Mouse (Mus musculus): ENCODE data around the gene 4430402I18Rik. TPM values are rescaled to one million over a fixed set of nuclear protein-coding genes. Genes with fewer than 3 reads are reported as not detected.

The 4430402I18Rik gene
- polyA plus RNA-seq, 1 experiment from 2014 or later, result 0.67 TPM

DNA sequence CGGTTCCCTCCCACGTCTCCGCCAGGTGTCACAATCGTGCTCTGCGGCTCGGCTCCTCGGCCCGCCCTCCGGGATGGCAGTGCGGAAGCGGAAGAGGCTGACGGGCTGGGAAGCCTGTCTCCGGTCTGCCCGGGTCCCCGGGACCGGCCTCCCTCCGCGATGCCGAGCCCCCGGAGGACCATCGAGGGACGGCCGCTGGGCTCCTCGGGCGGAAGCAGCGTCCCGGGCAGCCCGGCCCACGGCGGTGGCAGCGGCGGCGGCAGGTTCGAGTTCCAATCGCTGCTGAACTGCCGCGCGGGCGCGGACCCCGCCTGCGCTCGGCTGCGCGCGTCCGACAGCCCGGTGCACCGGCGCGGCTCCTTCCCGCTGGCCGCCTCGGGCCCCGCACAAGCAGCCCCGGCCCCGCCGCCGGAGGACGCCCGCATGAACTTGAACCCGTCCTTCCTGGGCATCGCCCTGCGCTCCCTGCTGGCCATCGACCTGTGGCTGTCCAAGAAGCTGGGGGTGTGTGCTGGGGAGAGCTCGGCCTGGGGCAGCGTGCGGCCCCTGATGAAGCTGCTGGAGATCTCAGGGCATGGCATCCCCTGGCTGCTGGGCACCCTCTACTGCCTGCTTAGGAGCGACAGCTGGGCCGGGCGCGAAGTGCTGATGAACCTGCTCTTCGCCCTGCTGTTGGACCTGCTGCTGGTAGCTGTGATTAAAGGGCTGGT, 3.6 kb downstream of the 4430402I18Rik start, which contains the start of gene Plpp6:
Gene Plpp6, plus strand, starts transcription at position 112 of the 710 bp plus-strand sequence.
- H3K9ac ChIP-seq (replicated peaks), result peak within 1 kb of the TSS; percentile 90
- peak within 1 kb of the TSS; percentile 84 for H3K27ac ChIP-seq
- ATAC-seq, result peak; percentile 89
- under 1% methylated on average over 65 of the region's 73 CpGs for WGBS
- peak within 1 kb of the TSS; percentile 73 for H3K4me2 ChIP-seq (replicated peaks)
- H3K9me3 ChIP-seq, result no peaks in the 10 kb centered on the region
- H3K36me3 ChIP-seq, result no peaks in the 10 kb centered on the region
- H3K4me3 ChIP-seq (replicated peaks), result peak within 1 kb of the TSS; percentile 83
- peaks cover 30% of the 10 kb centered on the region for H3K4me1 ChIP-seq (replicated peaks)
- peaks cover 11% of the 10 kb centered on the region; the same call in 1 of the 2 replicates for H3K27me3 ChIP-seq

DNA sequence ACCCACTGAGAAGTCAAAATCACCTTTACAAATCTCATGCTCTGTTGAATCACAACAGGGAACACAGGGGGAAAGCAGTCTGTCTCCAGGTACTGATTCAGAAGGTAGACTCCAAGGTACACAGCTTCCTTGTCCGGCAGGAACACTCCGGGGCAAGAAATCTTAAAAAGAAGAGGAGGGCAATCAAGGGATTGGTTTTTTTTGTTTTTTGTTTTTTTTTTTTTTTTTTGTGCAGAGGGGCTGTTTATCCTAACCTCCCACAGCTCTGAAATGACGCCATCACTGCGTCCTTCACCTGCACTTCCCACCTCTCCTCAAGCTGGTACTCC, 4.1 kb downstream of the 4430402I18Rik start:
- Histone ChIP-seq H3K9me3 (no peaks in the 10 kb centered on the region), H3K27ac (peak overlapping the region; percentile 84), H3K27me3 (peaks cover 11% of the 10 kb centered on the region; the same call in 1 of the 2 replicates), H3K9ac (replicated peaks) (peak overlapping the region; percentile 90), H3K4me2 (replicated peaks) (peak overlapping the region; percentile 73), H3K4me1 (replicated peaks) (peaks cover 30% of the 10 kb centered on the region), H3K36me3 (no peaks in the 10 kb centered on the region), H3K4me3 (replicated peaks) (peak overlapping the region; percentile 83)
- 9% methylated on average over 4 of the region's 4 CpGs for WGBS
- peak; percentile 6; the same call in 1 of the 2 replicates for ATAC-seq

DNA sequence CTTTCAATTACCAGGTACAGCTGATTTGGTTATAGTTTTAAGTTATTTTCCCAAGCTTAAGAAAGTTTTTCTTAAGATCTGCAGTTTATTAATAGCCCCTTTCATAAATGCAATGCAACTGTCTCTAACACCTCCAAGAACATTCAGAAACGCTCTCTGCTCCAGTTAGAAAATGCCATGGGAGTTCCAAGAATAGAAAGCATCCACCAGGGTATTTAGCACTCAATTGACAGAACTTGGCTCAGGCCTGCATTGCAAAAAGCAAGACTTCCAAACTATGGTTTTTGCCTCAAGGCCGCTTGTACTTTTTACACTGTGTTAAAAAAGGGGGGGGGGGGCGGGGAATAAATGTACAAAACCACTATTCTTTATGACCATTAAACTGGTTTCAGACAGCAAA, 4.5 kb downstream of the 4430402I18Rik start:
- H3K4me1 ChIP-seq (replicated peaks), result peaks cover 30% of the 10 kb centered on the region
- peaks cover 11% of the 10 kb centered on the region; the same call in 1 of the 2 replicates for H3K27me3 ChIP-seq
- no peaks in the 10 kb centered on the region for H3K9me3 ChIP-seq
- H3K36me3 ChIP-seq, result no peaks in the 10 kb centered on the region
- 59% methylated on average over 3 of the region's 3 CpGs for WGBS
- no peak overlapping the region for H3K9ac ChIP-seq (replicated peaks)
- ATAC-seq, result no peak
- peak overlapping the region; percentile 73 for H3K4me2 ChIP-seq (replicated peaks)
- H3K27ac ChIP-seq, result peak overlapping the region; percentile 84; the same call in 1 of the 2 replicates
- peak overlapping the region; percentile 83 for H3K4me3 ChIP-seq (replicated peaks)

DNA sequence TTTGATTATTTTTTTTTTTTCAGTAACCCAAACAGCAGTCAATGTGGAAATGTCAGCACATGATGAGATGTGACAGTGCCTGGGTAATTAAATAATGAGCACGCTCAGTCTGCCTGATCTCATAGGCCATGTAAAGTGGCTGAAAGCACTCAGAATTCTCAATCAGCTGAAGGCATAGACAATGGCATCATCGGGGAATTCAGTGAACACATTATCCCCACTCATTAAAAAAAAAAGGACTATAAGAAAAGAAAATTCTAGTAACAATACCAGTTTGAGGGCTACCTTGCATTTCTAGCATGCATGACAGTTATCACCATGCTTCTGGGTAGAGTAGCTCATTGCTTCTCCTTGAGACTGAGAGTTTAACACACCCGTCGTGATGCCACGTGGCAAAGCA, 16.3 kb downstream of the 4430402I18Rik start:
- Histone ChIP-seq H3K4me2 (replicated peaks) (no peak overlapping the region), H3K4me1 (replicated peaks) (no peaks in the 10 kb centered on the region), H3K27ac (no peak overlapping the region), H3K36me3 (no peaks in the 10 kb centered on the region), H3K4me3 (replicated peaks) (no peak overlapping the region), H3K9ac (replicated peaks) (no peak overlapping the region), H3K9me3 (no peaks in the 10 kb centered on the region), H3K27me3 (no peaks in the 10 kb centered on the region)
- WGBS, result 73% methylated on average over 5 of the region's 5 CpGs
- ATAC-seq, result no peak

DNA sequence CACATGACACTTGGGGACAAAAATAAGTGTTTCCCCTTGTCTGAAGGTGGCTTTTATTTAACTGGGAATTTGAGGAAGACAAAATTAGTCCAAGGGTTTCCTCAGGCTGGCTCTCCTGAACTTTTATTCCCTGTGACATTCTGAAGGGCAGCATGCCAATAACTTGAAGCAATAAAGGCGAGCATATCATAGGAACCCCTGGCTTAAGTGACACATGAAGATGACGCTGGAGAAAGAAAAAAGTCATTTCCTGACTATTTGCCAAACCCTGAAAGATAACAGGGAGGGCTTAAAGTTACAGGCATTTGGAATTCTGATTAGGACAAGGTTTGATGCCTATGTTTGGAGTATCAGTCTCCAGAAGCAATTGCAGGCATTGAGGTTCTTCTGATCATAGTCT, 20.3 kb downstream of the 4430402I18Rik start:
- 72% methylated on average over 2 of the region's 2 CpGs for WGBS

DNA sequence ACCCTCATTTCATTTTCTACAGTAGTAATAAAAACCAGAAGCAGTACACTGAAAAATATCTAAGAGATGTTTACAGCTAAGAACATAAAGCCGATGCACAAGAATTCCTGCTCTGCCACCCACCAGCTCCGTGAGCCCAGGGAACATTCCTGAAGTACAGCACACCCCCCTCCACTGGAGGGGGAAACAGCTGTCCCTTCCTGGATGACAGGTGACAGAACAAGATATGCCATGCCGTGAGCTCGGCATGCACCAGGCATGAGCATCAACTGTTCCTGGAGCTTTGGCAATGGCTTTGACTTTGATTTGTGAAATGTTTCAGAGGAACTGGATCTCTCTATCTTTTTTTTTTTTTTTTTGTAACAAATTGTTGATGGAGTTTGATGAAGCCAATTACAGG, 20.8 kb downstream of the 4430402I18Rik start:
- WGBS, result 82% methylated on average over 4 of the region's 4 CpGs
- Histone ChIP-seq H3K4me3 (replicated peaks) (no peak overlapping the region), H3K9ac (replicated peaks) (no peak overlapping the region)

More for the DNA sequence above, 20.3 kb downstream of the 4430402I18Rik start:
- no peak overlapping the region for H3K9ac ChIP-seq (replicated peaks)
- ATAC-seq, result no peak
- no peaks in the 10 kb centered on the region for H3K36me3 ChIP-seq
- no peak overlapping the region for H3K4me3 ChIP-seq (replicated peaks)
- no peaks in the 10 kb centered on the region for H3K4me1 ChIP-seq (replicated peaks)
- H3K9me3 ChIP-seq, result no peaks in the 10 kb centered on the region
- H3K27me3 ChIP-seq, result no peaks in the 10 kb centered on the region
- no peak overlapping the region for H3K27ac ChIP-seq
- no peak overlapping the region for H3K4me2 ChIP-seq (replicated peaks)

DNA sequence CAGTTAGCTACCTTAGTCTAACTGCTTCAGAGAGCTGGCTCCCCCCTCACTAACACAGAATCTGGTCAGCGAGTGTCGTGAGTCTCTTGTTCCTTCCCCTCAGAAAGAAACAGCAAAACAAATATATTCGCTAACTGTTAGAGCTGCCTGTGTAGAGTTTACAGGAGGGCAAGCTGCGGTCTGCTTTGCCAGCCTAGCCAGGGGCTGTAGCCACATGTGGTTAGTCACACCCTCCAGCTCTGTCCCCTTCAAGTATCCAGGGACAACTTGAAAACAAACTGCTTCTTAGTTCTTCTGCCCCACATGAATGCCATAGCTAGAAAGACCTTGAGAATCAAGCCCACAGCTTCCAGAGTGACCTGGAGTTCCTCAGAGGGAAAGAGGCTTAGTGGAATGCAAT, 26.3 kb downstream of the 4430402I18Rik start:
- H3K4me2 ChIP-seq (replicated peaks), result no peak overlapping the region
- no peak for ATAC-seq
- H3K27me3 ChIP-seq, result no peaks in the 10 kb centered on the region
- 81% methylated on average over 4 of the region's 4 CpGs for WGBS
- H3K4me1 ChIP-seq (replicated peaks), result no peaks in the 10 kb centered on the region
- H3K36me3 ChIP-seq, result no peaks in the 10 kb centered on the region
- H3K4me3 ChIP-seq (replicated peaks), result no peak overlapping the region
- no peak overlapping the region for H3K9ac ChIP-seq (replicated peaks)
- H3K27ac ChIP-seq, result no peak overlapping the region
- no peaks in the 10 kb centered on the region for H3K9me3 ChIP-seq

More for the DNA sequence above, 20.8 kb downstream of the 4430402I18Rik start:
- no peak for ATAC-seq
- Histone ChIP-seq H3K4me1 (replicated peaks) (no peaks in the 10 kb centered on the region), H3K27ac (no peak overlapping the region), H3K4me2 (replicated peaks) (no peak overlapping the region), H3K27me3 (no peaks in the 10 kb centered on the region), H3K36me3 (no peaks in the 10 kb centered on the region), H3K9me3 (no peaks in the 10 kb centered on the region)

DNA sequence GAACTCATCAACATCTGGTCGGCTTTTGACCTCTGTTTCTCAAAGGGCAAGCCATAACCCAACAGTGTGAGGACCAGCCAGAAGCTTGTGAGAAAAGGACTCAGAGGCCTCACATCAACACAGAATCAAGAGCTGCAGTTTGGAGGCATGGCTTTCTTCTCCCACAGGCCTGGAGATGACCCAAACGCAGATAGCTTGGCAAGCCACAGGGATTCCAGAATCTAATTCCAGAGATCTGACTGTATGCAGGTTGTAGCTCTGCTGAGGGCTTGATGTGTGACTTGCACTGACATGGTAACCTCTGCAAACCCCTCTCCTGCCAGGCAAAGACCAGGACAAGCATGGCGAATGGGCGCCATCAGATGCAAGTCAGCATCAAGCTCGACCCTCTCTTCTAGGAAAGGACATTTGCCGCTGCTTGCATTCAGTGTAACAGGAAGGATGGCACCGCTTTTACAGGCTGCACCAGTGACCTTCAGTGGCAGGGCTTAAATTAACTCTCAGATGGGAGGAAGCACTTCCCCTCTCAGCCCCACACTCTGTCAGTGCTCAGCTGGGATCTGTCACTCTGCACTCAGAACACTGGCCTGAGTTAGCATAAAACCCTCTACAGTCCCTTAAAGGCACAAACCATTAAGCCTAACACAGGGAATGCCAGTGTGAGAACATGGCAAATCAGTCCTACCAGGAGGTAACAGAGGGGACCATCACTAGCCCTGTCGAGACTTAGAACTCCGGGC, 27.3 kb downstream of the 4430402I18Rik start:
- Histone ChIP-seq H3K27ac (no peak overlapping the region), H3K36me3 (no peaks in the 10 kb centered on the region), H3K4me2 (replicated peaks) (no peak overlapping the region), H3K4me3 (replicated peaks) (no peak overlapping the region), H3K9ac (replicated peaks) (no peak overlapping the region), H3K27me3 (no peaks in the 10 kb centered on the region), H3K9me3 (no peaks in the 10 kb centered on the region), H3K4me1 (replicated peaks) (no peaks in the 10 kb centered on the region)
- no peak for ATAC-seq
- 83% methylated on average over 9 of the region's 9 CpGs for WGBS

DNA sequence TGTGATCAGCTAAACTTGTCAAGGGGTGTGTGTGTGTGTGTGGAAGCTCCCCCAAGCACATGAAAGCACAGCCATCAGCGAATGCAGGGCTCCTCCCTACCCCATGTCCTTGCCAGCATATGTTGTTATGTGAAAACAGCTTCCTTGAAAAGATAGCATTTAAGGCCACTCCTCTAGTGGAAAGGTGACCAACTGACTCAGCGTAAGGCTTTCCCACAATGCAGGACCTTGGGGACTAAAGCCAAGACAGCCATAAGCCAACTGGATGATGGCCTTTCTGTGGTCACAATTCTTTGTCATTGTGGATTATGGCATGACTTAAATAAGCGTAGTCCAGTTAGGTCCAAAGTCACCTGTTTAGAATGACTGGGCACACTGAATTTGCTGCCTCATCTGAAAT, 32.7 kb downstream of the 4430402I18Rik start:
- H3K27ac ChIP-seq, result no peak overlapping the region
- no peak for ATAC-seq
- H3K9me3 ChIP-seq, result no peaks in the 10 kb centered on the region
- no peak overlapping the region for H3K4me2 ChIP-seq (replicated peaks)
- WGBS, result 91% methylated on average over 3 of the region's 3 CpGs
- H3K4me1 ChIP-seq (replicated peaks), result no peaks in the 10 kb centered on the region
- H3K27me3 ChIP-seq, result no peaks in the 10 kb centered on the region
- no peaks in the 10 kb centered on the region for H3K36me3 ChIP-seq
- no peak overlapping the region for H3K4me3 ChIP-seq (replicated peaks)
- H3K9ac ChIP-seq (replicated peaks), result no peak overlapping the region

DNA sequence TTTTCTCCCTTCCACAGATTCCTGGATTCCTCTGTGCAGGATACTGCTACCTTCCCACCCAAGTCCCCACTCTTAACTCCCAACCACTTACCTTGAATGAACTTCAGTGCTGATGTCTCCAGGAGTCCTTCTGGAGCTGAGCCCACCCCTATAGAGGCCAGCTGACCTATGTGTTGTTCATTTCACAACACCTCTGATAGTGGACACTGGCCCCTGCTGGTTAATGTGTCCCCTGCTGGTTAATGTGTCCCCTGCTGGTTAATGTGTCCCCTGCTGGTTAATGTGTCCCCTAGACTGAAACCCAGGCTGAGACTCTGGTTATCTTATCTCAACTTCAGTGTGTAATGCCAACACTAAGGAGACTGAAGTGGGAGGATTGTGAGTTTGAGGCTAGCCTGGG, 38.6 kb downstream of the 4430402I18Rik start:
- H3K4me2 ChIP-seq (replicated peaks), result no peak overlapping the region
- H3K27ac ChIP-seq, result no peak overlapping the region
- no peak overlapping the region for H3K4me3 ChIP-seq (replicated peaks)
- no peak for ATAC-seq
- no peaks in the 10 kb centered on the region for H3K27me3 ChIP-seq
- no peaks in the 10 kb centered on the region for H3K9me3 ChIP-seq
- no peak overlapping the region for H3K9ac ChIP-seq (replicated peaks)
- no peaks in the 10 kb centered on the region for H3K4me1 ChIP-seq (replicated peaks)
- no peaks in the 10 kb centered on the region for H3K36me3 ChIP-seq

DNA sequence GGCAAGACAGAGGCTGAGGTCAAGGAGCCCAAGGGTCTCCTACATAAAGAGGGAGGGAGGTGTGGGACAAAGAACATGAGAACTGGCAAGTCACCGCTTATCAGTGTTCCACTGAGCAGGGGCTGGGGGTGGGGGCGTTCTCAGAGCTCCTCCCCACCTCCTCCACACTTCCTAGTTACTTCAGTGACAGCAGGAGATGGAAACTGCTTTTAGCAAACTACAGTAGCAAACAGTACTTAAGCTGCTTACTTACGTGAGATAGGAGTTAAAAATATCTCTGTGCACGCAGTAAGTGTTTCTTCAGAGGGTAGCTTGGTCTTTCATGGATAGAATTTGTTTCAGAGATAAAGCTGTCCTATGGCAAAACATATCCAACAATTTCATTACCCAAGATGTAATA, 40.2 kb downstream of the 4430402I18Rik start:
- Histone ChIP-seq H3K4me2 (replicated peaks) (no peak overlapping the region), H3K27ac (no peak overlapping the region), H3K4me1 (replicated peaks) (no peaks in the 10 kb centered on the region), H3K9ac (replicated peaks) (no peak overlapping the region), H3K27me3 (no peaks in the 10 kb centered on the region), H3K4me3 (replicated peaks) (no peak overlapping the region), H3K9me3 (no peaks in the 10 kb centered on the region), H3K36me3 (no peaks in the 10 kb centered on the region)
- no peak for ATAC-seq
- 80% methylated on average over 4 of the region's 4 CpGs for WGBS

DNA sequence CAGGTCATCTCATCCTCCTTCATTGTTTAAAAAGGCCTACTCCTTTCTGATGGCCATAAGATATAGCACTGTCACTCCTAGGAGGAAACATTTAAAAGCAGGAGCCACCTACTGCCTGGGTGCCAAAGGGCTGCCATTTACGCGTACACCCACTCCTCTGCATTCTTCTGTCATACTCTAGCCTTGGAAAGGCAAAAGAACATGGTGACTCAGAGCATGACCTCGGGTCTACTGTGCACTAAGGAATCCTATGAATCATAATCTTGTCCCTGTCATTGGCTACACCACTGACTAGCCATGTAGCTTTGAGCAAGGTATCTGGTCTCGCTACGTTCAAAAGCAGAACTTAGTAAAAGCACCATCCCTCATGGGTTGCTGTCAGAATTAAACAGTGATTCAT, 41.2 kb downstream of the 4430402I18Rik start:
- Histone ChIP-seq H3K9me3 (no peaks in the 10 kb centered on the region), H3K27me3 (no peaks in the 10 kb centered on the region), H3K27ac (no peak overlapping the region), H3K36me3 (no peaks in the 10 kb centered on the region), H3K4me3 (replicated peaks) (no peak overlapping the region), H3K9ac (replicated peaks) (no peak overlapping the region), H3K4me2 (replicated peaks) (no peak overlapping the region), H3K4me1 (replicated peaks) (no peaks in the 10 kb centered on the region)
- 90% methylated on average over 5 of the region's 5 CpGs for WGBS
- ATAC-seq, result no peak
